Mouse (Mus musculus): ENCODE data around the gene Btnl10. TPM values are rescaled to one million over a fixed set of nuclear protein-coding genes. Genes with fewer than 3 reads are reported as not detected.
A peak's percentile ranks its signal among the peaks of the same experiment; 100 is the strongest.

The Btnl10 gene
- total RNA-seq, 2 experiments from 2014 or later, result not detected

GRCm38 (mm10) chr11:58916879-58917744, 596 bp upstream of the Btnl10 start:
- TF ChIP-seq CTCF (conservative IDR thresholded peaks at IDR 0.05), result peak; percentile 76
- H3K27ac ChIP-seq, result no peak overlapping the region
- DNase-seq (ENCODE audit: low spot score in 2 of 2), result peak in 1 of 2 experiments; percentile 56
- no peak overlapping the region for H3K4me3 ChIP-seq

GRCm38 (mm10) chr11:58918759-58919158, 1.1 kb downstream of the Btnl10 start:
- no peak for DNase-seq (ENCODE audit: low spot score in 2 of 2)
- no peak for TF ChIP-seq CTCF (conservative IDR thresholded peaks at IDR 0.05)
- no peak overlapping the region for H3K4me3 ChIP-seq
- H3K27ac ChIP-seq, result no peak overlapping the region

DNA sequence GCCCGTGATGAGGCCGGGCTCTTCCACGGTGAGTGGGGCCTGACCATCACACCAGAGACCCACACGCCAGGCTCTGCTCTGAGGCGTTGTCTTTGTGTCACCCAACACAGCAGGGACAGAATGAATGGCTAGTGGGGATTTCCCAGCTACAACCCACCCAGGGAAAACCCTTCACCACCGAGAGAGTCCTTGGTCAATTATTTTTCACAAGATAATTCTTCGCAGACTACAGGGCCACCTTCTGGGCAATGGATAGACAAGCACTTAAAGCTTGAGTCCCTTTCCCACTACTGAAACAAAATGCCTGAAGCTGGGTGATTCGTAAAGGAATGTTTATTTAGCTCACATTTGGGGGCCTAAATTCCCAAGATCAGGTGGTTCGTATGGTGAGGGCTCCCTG, 4.7 kb downstream of the Btnl10 start:
- TF ChIP-seq CTCF (conservative IDR thresholded peaks at IDR 0.05), result no peak
- no peak overlapping the region for H3K4me3 ChIP-seq
- H3K27ac ChIP-seq, result no peak overlapping the region
- DNase-seq (ENCODE audit: low spot score in 2 of 2), result no peak

- Histone ChIP-seq H3K4me3 (no peak overlapping the region), H3K27ac (no peak overlapping the region)
- TF ChIP-seq CTCF (conservative IDR thresholded peaks at IDR 0.05), result no peak
- DNase-seq (ENCODE audit: low spot score in 2 of 2), result no peak
Measured at GRCm38 (mm10) chr11:58926651-58927050, 8.9 kb downstream of the Btnl10 start.

DNA sequence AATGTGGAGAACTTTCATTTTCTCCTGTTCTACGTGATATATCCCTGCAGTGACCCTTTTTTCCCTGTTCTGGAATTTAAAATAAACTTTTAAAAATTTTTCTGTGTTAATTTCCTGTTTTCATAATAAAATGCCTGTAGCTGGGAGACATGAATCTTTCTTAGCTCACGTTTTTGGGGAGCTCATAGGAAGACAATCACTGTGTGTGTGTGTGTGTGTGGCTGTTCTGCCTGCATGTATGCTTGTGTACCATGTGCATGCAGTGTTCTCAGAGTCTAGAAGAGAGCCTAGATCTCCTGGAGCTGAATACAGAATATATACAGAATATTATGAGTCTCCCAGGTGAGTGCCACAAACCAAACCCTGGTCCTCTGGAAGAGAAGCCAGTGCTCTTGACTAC, 9.3 kb downstream of the Btnl10 start:
- TF ChIP-seq CTCF (conservative IDR thresholded peaks at IDR 0.05), result no peak
- Histone ChIP-seq H3K27ac (no peak overlapping the region), H3K4me3 (no peak overlapping the region)
- no peak for DNase-seq (ENCODE audit: low spot score in 2 of 2)

GRCm38 (mm10) chr11:58927790-58928651, 10.3 kb downstream of the Btnl10 start:
- H3K27ac ChIP-seq, result no peak overlapping the region
- DNase-seq (ENCODE audit: low spot score in 2 of 2), result peak in 1 of 2 experiments; percentile 52
- H3K4me3 ChIP-seq, result peak overlapping the region; percentile 2; the same call in 1 of the 2 replicates
- TF ChIP-seq CTCF (conservative IDR thresholded peaks at IDR 0.05), result peak; percentile 86

DNA sequence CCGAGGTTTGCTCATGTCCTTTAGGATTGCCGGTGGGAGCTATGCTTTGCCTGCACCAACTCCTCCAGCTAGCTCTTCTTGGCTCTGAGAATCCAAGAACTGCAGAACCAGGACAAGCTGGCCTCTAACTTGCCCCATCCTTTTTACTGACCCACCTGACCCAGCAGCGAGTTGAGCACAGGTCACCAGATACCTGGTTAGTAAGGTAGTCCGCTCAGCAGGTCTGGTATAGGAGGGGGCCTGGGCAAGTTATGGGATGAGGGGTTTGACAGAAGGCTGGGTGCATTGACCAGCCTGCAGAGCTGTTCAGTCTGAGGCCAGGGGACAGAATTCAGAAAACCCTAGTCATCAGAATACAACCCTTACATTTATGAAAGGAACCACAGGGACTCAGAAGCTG, 11.3 kb downstream of the Btnl10 start:
- TF ChIP-seq CTCF (conservative IDR thresholded peaks at IDR 0.05), result no peak
- DNase-seq (ENCODE audit: low spot score in 2 of 2), result no peak
- Histone ChIP-seq H3K27ac (no peak overlapping the region), H3K4me3 (no peak overlapping the region)

DNA sequence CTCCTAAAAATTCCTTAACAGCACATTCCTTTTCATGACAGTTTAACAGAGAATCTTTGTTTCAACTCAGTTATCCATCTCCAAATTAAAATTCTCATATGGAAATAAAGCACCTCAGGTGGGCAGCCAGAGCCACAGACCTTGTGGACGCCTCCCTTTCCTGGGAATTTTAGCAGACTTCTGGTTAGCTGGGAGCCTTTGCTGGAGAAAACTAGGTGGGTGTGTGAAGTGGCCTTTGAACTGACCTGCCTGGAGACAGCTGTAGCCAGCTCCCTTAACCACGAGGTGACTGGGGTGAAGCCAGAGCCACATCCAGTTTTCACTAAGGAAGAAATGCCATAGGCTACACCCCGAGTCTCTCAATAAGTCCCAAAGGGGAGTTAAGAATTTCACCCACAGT, 11.9 kb downstream of the Btnl10 start:
- Histone ChIP-seq H3K27ac (no peak overlapping the region), H3K4me3 (no peak overlapping the region)
- DNase-seq (ENCODE audit: low spot score in 2 of 2), result no peak
- TF ChIP-seq CTCF (conservative IDR thresholded peaks at IDR 0.05), result no peak

- DNase-seq (ENCODE audit: low spot score in 2 of 2), result no peak
- Histone ChIP-seq H3K27ac (no peak overlapping the region), H3K4me3 (no peak overlapping the region)
- TF ChIP-seq CTCF (conservative IDR thresholded peaks at IDR 0.05), result 0 out of 2 replicates have a peak, but pooled peaks have one; percentile 15
Measured at GRCm38 (mm10) chr11:58930254-58930653, 12.5 kb downstream of the Btnl10 start.

- no peak overlapping the region for H3K27ac ChIP-seq
- H3K4me3 ChIP-seq, result no peak overlapping the region
- peak; percentile 46 for TF ChIP-seq CTCF (conservative IDR thresholded peaks at IDR 0.05)
- DNase-seq (ENCODE audit: low spot score in 2 of 2), result no peak
Measured at GRCm38 (mm10) chr11:58931576-58931975, 13.9 kb downstream of the Btnl10 start.

GRCm38 (mm10) chr11:58937909-58938308, 20.2 kb downstream of the Btnl10 start:
- no peak for TF ChIP-seq CTCF (conservative IDR thresholded peaks at IDR 0.05)
- Histone ChIP-seq H3K4me3 (peak overlapping the region; percentile 63), H3K27ac (peak overlapping the region; percentile 98)
- DNase-seq (ENCODE audit: low spot score in 2 of 2), result no peak

DNA sequence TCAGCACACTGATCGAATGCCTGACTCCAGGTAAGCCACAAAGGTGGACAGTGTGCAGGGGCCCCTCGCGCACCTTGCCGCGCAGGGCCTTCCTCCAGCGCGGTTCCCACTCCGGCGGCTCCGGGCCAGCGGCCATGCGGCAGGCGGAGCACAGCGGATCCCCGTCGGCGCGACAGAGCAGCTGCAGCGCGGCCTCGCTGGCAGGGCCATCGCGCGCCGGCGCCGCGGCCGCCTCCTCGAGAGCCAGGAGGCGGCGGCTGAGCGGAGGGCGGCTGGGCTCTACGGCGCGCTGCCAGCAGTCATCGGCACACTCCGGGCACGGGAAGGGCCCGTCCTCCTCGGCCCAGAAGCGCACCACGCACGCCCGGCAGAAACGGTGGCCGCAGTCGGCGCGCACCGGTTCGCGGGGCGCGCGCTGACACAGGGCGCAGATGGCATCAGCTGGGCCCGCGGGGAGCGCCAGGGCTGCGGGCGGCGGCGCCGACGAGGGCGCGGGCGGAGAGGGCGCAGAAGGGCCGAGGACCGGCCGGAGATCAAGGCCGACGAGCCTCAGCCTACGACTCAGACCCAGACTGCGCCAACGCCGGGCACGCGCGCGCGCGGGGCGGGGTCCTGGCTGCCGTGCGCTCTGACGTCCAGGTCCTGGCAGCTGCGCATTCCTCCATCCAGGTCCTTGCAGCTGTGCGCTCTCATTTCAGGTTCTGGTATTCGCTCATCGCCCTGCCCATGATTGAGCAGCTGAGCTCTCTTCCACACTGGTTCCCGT, 20.8 kb downstream of the Btnl10 start, which contains the start of gene Rnf187:
TSS of gene Rnf187 (minus strand) at position 595 of the 766 bp plus-strand sequence.
- DNase-seq (ENCODE audit: low spot score in 2 of 2), result peak; percentile 91 to 92
- no peak for TF ChIP-seq CTCF (conservative IDR thresholded peaks at IDR 0.05)
- Histone ChIP-seq H3K27ac (peak within 1 kb of the TSS; percentile 98), H3K4me3 (peak within 1 kb of the TSS; percentile 63)
